Mouse (Mus musculus) heart, adult 8-10 months (tissue): Measurements from ENCODE around the gene Olfr1283. TPM values are rescaled to one million over a fixed set of nuclear protein-coding genes. Genes with fewer than 3 reads are reported as not detected.
"Not testable (repeated sequence)": the region's sequence is repeated elsewhere in the genome, so short reads cannot be mapped to it uniquely, and the experiment has no call there.

Source experiments
- DNase-seq: peaks from one replicate; pipeline ENCODE4 v3.0.0; 2022; ENCODE audit warnings: low spot score
- total RNA-seq, 4 experiments: library from RNA; stranded (reverse); gene quantifications; 2 replicates each; pipeline ENCODE4 v1.2.4; 2022

The Olfr1283 gene
- total RNA-seq, result not detected

- no peak for DNase-seq
Measured at GRCm38 (mm10) chr2:111366490-111366889, at the start of gene Olfr1283. Gene Olfr1283, plus strand, starts transcription at chr2:111366790.

GRCm38 (mm10) chr2:111326220-111326619, 40.4 kb upstream of the Olfr1283 start, which contains the start of gene Olfr1281:
Gene Olfr1281, plus strand, starts transcription at chr2:111326520.
- DNase-seq, result no peak

GRCm38 (mm10) chr2:111333721-111334120, 32.9 kb upstream of the Olfr1283 start:
- not testable (repeated sequence) for DNase-seq

DNA sequence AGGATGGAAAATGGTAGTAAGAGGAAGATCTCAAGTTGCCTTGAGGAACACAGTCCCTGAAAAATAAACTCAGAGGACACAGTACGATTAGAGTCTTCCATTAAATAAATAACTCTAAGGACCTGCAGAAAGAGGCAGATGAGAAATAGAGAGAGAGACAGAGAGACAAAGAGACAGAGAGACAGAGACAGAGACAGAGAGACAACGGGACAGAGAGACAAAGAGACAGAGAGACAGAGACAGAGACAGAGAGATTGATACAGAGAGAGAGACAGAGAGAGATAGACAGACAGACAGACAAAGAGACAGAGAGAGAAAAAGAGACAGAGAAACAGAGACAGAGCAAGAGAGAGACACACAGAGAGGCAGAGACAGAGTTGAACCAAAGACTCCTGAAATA, 30.6 kb upstream of the Olfr1283 start, which contains the start of gene Olfr1282:
Olfr1282 (minus strand) TSS at position 101 of the 400 bp plus-strand sequence.
- no peak for DNase-seq

- DNase-seq, result no peak
Measured at GRCm38 (mm10) chr2:111375222-111375621, 8.6 kb downstream of the Olfr1283 start, which contains the start of gene Olfr1284. Gene Olfr1284, plus strand, starts transcription at chr2:111375522.

Other genes starting within 250 kb of the Olfr1283 start
- gene Gm15130, start 213.9 kb upstream of the Olfr1283 start, total RNA-seq, result not detected
- not detected for gene 4930430A15Rik, start 137.2 kb upstream of the Olfr1283 start, total RNA-seq
- not detected for gene Olfr1275, start 131.5 kb upstream of the Olfr1283 start, total RNA-seq
- not detected for gene Olfr1276, start 112.3 kb upstream of the Olfr1283 start, total RNA-seq
- gene Olfr1277, start 92.7 kb upstream of the Olfr1283 start, total RNA-seq, result not detected
- not detected for gene Olfr1278, start 76.7 kb upstream of the Olfr1283 start, total RNA-seq
- not detected for gene Olfr1279, start 66.2 kb upstream of the Olfr1283 start, total RNA-seq
- gene Olfr1280, start 52.8 kb upstream of the Olfr1283 start, total RNA-seq, result not detected
- gene Olfr1281, start 40.3 kb upstream of the Olfr1283 start, total RNA-seq, result not detected
- gene Olfr1282, start 30.7 kb upstream of the Olfr1283 start, total RNA-seq, result not detected
- not detected for gene Olfr1284, start 8.7 kb downstream of the Olfr1283 start, total RNA-seq
- not detected for gene Olfr1286, start 56.3 kb downstream of the Olfr1283 start, total RNA-seq
- not detected for gene Olfr1287, start 82.4 kb downstream of the Olfr1283 start, total RNA-seq
- gene Olfr1288, start 107.3 kb downstream of the Olfr1283 start, total RNA-seq, result not detected
- not detected for gene Olfr1289, start 114.0 kb downstream of the Olfr1283 start, total RNA-seq
- not detected for gene Olfr1290, start 127.0 kb downstream of the Olfr1283 start, total RNA-seq
- gene Olfr1291-ps1, start 130.4 kb downstream of the Olfr1283 start, total RNA-seq, result not detected
- gene Olfr1293-ps, start 158.4 kb downstream of the Olfr1283 start, total RNA-seq, result not detected
- gene Olfr1294, start 173.5 kb downstream of the Olfr1283 start, total RNA-seq, result not detected
- gene Olfr1295, start 202.9 kb downstream of the Olfr1283 start, total RNA-seq, result not detected